Mouse (Mus musculus): Measurements from ENCODE around the gene Ass1. TPM values are rescaled to one million over a fixed set of nuclear protein-coding genes. Genes with fewer than 3 reads are reported as not detected.

Ass1 gene
- 153 and 178 TPM in 2 replicates for polyA plus RNA-seq (2015; fragmentation: Nextera tagmentation; extraction: Ambion mirVana)

DNA sequence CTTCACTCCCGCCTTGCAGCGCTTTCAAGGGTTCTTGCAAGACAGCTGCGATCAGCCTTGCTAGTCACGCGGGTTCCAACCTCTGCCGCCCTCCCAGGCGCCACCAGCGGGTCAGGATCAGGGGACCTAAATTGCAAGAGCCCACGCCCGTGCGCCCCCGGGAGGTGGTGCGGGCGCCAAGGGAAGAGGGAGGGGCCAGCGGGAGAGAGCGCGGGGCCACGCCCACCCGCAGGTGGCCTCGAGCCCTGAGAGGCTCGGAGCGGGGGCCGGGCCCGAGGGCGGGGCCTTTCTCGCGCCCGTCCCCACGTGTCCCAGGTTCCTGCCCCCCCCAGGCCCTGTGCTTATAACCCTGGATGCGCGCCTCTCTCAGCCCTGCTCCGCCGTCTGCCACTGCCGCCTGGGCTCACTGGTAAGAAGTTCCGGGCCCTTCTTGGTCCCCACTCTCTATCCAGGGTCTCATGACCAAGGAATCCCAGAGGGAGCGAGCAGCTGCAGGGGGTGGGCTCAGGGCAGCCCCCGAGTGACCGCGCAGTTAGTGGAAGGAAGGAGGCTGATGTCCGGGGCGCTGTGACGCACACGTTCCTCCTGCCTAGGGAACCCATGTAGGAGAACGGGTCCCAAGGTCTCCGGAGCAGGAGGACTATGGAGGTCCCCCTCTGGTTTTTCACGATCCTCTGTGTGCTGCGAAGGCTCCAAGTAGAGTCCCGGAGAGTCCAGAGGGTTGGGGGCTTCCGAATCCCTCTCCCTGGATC lies at the start of gene Ass1:
Gene Ass1, plus strand, starts transcription at position 277 of the 752 bp plus-strand sequence.
- peaks cover 13% of the 10 kb centered on the region for H3K27me3 ChIP-seq (replicated peaks)
- WGBS = under 1% methylated on average over 49 of the region's 49 CpGs

DNA sequence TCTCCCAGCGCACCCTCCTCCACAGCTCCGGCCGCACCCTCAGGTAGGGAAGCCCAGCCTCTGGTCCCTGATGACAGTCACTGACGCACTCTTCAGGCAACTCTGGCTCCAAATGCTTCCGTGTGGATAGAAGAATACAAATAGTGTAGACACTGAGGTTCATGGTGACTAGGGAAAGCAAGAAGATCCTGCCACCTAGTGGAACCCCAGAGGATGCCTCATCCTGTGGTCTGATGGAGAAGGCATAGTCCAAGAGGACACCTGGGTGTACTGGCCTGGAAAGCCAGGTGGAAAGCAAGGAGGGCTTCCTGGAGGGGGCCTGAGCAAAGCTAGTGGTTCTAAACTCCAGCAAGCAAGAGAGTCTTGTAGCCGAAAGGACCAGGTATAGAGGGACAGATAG lies 49.1 kb upstream of the Ass1 start:
- WGBS = 74% methylated on average over 6 of the region's 6 CpGs
- Histone ChIP-seq H3K36me3 (no peaks in the 10 kb centered on the region), H3K4me3 (replicated peaks) (no peak overlapping the region), H3K4me1 (no peaks in the 10 kb centered on the region), H3K9me3 (no peaks in the 10 kb centered on the region), H3K27me3 (replicated peaks) (no peaks in the 10 kb centered on the region; the same call in 1 of the 2 replicates), H3K27ac (no peak overlapping the region), H3K9ac (no peak overlapping the region), H3K4me2 (no peak overlapping the region)
- ATAC-seq (ENCODE audit: insufficient read depth, low FRiP score, low read depth) = no peak

More for the DNA sequence above, at the start of gene Ass1:
- peak; percentile 88 for ATAC-seq (ENCODE audit: insufficient read depth, low FRiP score, low read depth)
- Histone ChIP-seq H3K36me3 (no peaks in the 10 kb centered on the region), H3K9me3 (no peaks in the 10 kb centered on the region), H3K27ac (peak within 1 kb of the TSS; percentile 59), H3K4me1 (peaks cover 17% of the 10 kb centered on the region), H3K9ac (peak within 1 kb of the TSS; percentile 56), H3K4me3 (replicated peaks) (peak within 1 kb of the TSS; percentile 55), H3K4me2 (peak within 1 kb of the TSS; percentile 95)

DNA sequence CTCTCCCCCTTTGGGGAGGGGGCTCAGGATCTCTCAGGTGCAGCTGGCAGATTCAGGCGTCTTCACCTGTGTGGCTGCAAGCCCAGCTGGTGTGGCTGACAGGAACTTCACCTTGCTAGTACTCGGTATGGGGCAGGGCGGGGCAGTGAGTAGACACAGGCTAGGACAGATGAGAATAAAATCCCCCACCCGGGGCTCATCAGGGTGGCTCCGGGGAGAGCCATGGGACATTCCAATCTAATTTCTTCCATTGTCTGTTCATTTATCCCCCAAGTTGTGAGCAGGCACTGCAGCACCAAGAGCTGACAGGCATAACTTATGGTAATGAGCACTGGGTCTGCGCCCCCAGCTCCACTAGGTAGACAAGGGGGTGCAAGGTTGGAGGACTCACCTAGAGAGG lies 47.4 kb upstream of the Ass1 start:
- Histone ChIP-seq H3K36me3 (no peaks in the 10 kb centered on the region), H3K4me3 (replicated peaks) (no peak overlapping the region), H3K4me1 (no peaks in the 10 kb centered on the region), H3K9ac (no peak overlapping the region), H3K27ac (no peak overlapping the region), H3K9me3 (no peaks in the 10 kb centered on the region), H3K27me3 (replicated peaks) (no peaks in the 10 kb centered on the region; the same call in 1 of the 2 replicates), H3K4me2 (no peak overlapping the region)
- 58% methylated on average over 6 of the region's 6 CpGs for WGBS
- ATAC-seq (ENCODE audit: insufficient read depth, low FRiP score, low read depth) = no peak

DNA sequence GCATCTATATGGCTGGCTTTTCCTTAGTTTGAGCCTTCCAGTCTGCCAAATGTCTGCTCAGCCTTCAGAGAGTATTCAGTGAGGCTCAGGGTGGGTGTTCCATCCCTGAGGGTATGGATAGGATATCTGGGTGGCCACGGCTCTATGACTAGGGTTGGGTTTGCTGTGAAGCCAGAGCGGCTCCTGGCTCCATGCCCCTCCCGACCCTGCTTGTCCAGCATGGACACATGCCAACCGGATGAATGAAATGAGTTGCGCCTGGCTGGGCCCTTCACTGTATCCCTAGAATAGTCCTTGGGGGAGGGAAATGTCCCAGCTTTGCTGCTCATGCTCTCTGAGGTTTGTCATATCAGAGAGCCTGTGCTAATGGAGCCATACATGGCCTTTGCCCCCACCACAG lies 38.5 kb upstream of the Ass1 start:
- Histone ChIP-seq H3K9me3 (no peaks in the 10 kb centered on the region), H3K9ac (no peak overlapping the region), H3K27me3 (replicated peaks) (no peaks in the 10 kb centered on the region), H3K4me2 (no peak overlapping the region), H3K36me3 (no peaks in the 10 kb centered on the region), H3K27ac (no peak overlapping the region), H3K4me1 (no peaks in the 10 kb centered on the region), H3K4me3 (replicated peaks) (no peak overlapping the region)
- WGBS = 70% methylated on average over 5 of the region's 5 CpGs
- no peak for ATAC-seq (ENCODE audit: insufficient read depth, low FRiP score, low read depth)

DNA sequence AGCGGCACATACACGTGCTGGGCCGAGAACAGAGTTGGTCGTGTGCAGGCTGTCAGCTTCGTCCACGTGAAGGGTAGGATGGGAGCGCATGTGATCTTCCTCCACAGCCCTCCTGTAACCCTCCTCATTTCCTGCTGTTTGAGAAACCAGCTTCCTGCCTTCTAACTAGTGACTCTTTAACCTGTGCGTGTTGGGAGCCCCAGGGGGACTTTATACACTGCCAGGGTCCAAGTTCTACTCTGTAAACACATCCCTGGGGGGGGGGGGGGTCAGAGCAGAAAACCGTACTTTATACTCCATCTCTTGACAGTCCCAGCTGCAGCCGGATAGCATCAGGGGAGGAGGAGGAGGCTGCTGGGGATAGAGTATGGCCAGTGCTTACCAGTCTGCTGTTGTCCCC lies 35.3 kb upstream of the Ass1 start:
- no peaks in the 10 kb centered on the region for H3K9me3 ChIP-seq
- ATAC-seq (ENCODE audit: insufficient read depth, low FRiP score, low read depth) = no peak
- WGBS = 47% methylated on average over 10 of the region's 10 CpGs

DNA sequence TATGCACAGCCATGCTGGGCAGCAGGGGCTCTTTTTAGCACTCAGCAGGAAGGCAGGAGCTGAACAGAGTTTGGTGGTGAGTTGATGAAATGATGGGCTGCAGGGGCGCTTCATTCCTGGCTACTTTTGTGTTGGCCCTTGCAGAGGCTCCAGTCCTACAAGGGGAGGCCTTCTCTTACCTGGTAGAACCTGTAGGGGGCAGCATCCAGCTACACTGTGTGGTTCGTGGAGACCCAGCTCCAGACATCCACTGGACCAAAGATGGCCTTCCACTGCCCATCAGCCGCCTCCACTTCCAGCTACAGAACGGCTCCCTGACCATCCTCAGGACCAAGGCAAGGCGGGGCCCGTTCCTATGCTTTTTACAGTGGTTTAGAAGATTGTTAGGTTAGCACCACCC lies 34.4 kb upstream of the Ass1 start:
- no peak overlapping the region for H3K9ac ChIP-seq
- no peak overlapping the region for H3K4me2 ChIP-seq
- no peak overlapping the region for H3K27ac ChIP-seq
- H3K4me3 ChIP-seq (replicated peaks) = no peak overlapping the region
- H3K4me1 ChIP-seq = no peaks in the 10 kb centered on the region
- no peaks in the 10 kb centered on the region for H3K36me3 ChIP-seq
- no peaks in the 10 kb centered on the region for H3K27me3 ChIP-seq (replicated peaks)
- no peak for ATAC-seq (ENCODE audit: insufficient read depth, low FRiP score, low read depth)
- no peaks in the 10 kb centered on the region for H3K9me3 ChIP-seq
- WGBS = 45% methylated on average over 6 of the region's 6 CpGs

More for the DNA sequence above, 35.3 kb upstream of the Ass1 start:
- H3K27me3 ChIP-seq (replicated peaks) = no peaks in the 10 kb centered on the region
- no peak overlapping the region for H3K27ac ChIP-seq
- no peaks in the 10 kb centered on the region for H3K4me1 ChIP-seq
- no peak overlapping the region for H3K9ac ChIP-seq
- H3K4me3 ChIP-seq (replicated peaks) = no peak overlapping the region
- no peaks in the 10 kb centered on the region for H3K36me3 ChIP-seq
- no peak overlapping the region for H3K4me2 ChIP-seq

DNA sequence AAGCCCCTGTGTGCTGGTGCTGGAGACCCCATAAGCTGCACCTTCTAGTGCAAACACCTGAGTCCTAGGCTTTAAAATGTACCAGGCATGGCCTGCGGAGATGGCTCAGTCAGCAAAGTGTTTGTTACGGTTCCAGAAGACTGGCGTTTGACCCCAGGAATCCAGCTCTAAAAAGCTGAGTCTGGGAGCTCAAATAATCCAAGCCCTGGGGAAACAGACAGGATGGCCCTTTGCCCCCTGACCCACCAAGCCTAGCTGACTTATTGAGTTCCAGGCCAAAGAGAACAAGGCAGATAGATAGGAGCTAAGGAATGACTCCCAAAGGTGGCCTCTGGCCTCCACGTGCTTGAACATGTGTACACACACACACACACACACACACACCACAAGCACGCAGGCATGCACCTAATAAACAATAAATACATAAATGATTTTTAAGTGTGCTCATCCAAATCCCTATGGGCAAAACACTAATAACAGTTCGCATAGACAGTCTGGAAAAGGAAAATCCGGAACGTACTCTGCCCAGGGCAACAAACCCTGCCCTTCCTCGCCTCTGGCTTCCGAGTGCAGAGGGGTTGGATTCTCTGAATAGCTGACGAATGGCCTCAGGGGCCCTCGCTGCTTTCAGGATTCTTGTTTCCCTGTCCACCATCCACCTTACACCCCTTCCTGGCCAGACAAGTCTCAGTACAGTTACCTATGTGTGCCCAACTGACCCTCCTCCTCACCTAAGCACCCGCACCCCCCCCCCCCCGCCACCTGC lies 32.3 kb upstream of the Ass1 start:
- Histone ChIP-seq H3K9me3 (no peaks in the 10 kb centered on the region), H3K4me1 (no peaks in the 10 kb centered on the region), H3K9ac (no peak overlapping the region), H3K4me2 (no peak overlapping the region), H3K36me3 (no peaks in the 10 kb centered on the region), H3K4me3 (replicated peaks) (no peak overlapping the region), H3K27ac (no peak overlapping the region), H3K27me3 (replicated peaks) (no peaks in the 10 kb centered on the region)
- ATAC-seq (ENCODE audit: insufficient read depth, low FRiP score, low read depth) = no peak
- WGBS = 62% methylated on average over 14 of the region's 14 CpGs

DNA sequence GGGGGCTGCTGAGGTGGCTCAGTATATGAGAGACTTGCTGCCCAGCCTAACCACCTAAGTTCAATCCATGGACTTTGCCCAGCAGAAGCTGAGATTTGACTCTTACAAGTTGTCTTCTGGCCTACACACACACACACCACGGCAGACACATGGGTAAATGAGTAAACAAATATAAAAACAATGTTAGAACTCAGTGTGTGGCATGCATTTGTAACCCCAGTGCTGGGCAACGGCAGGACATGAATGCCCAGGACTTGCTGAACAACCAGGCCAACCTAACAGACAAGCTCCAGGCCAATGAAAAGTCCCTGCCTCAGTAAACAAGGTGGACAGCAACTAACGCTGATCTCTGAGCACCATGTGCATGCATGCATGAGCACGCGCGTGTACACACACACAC lies 30.4 kb upstream of the Ass1 start:
- H3K4me2 ChIP-seq = no peak overlapping the region
- no peaks in the 10 kb centered on the region for H3K4me1 ChIP-seq
- no peak overlapping the region for H3K27ac ChIP-seq
- ATAC-seq (ENCODE audit: insufficient read depth, low FRiP score, low read depth) = no peak
- no peaks in the 10 kb centered on the region for H3K27me3 ChIP-seq (replicated peaks)
- H3K4me3 ChIP-seq (replicated peaks) = no peak overlapping the region
- 74% methylated on average over 6 of the region's 6 CpGs for WGBS
- no peaks in the 10 kb centered on the region for H3K9me3 ChIP-seq
- H3K36me3 ChIP-seq = no peaks in the 10 kb centered on the region
- no peak overlapping the region for H3K9ac ChIP-seq

DNA sequence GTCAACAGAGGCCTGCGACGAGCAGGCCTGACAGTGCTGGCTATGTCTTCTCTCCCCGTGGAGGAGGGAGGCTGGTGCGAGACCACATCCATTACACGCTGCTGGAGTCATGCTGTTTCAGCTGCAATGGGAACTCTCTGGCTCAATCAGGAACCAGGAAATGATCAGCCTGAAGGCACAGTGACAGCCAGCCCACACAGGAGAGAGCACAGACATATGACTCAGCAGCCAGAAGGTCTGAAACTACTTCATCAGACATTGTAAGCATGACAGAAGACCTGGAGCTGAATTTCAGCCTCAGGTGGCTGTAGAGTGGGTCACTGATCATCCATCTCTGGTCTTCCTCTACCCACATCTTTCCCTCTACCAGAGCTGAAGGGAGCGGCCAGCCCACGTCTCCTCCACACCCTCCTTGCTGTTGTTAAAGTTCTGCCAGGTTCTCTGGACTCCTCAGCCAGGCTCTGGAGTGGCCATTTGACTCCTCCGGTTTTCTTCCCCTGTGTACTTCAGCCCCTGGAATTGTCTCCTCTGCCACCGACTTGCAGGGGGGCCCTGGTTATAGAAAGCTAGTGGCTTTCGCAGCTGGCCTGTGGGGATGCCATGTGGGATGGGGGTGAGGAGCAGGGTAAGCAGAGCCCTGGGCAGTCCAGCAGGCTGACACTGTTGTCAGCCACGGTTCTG lies 27.4 kb upstream of the Ass1 start:
- no peak overlapping the region for H3K4me2 ChIP-seq
- no peaks in the 10 kb centered on the region for H3K4me1 ChIP-seq
- no peaks in the 10 kb centered on the region for H3K27me3 ChIP-seq (replicated peaks)
- no peak overlapping the region for H3K9ac ChIP-seq
- H3K36me3 ChIP-seq = no peaks in the 10 kb centered on the region
- no peaks in the 10 kb centered on the region for H3K9me3 ChIP-seq
- peak; percentile 70 for ATAC-seq (ENCODE audit: insufficient read depth, low FRiP score, low read depth)
- H3K4me3 ChIP-seq (replicated peaks) = no peak overlapping the region
- no peak overlapping the region for H3K27ac ChIP-seq
- 63% methylated on average over 11 of the region's 11 CpGs for WGBS

DNA sequence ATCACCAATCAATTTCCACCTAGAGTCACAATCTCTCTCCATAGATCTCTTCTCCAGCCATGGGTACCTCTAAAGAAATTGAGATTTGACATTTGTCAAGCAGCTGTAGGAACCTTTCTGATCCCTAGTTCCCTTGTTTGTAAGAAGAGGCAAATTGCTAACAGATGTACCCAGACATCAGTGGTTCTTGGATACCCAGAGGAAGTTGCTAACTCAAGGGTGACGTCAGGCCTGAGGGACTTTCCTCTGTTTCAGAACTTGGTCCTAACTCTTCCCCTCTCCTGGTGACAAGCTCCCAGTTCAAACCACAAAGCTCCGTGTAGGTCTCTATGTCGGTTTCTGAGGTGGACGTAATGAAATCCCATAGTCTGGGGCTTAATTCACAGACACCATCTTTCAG lies 24.0 kb upstream of the Ass1 start:
- H3K27me3 ChIP-seq (replicated peaks) = no peaks in the 10 kb centered on the region
- ATAC-seq (ENCODE audit: insufficient read depth, low FRiP score, low read depth) = no peak
- 81% methylated on average over 4 of the region's 4 CpGs for WGBS
- no peaks in the 10 kb centered on the region for H3K9me3 ChIP-seq
- no peak overlapping the region for H3K27ac ChIP-seq
- no peaks in the 10 kb centered on the region for H3K36me3 ChIP-seq
- peaks cover 24% of the 10 kb centered on the region for H3K4me1 ChIP-seq
- no peak overlapping the region for H3K4me2 ChIP-seq
- no peak overlapping the region for H3K9ac ChIP-seq
- H3K4me3 ChIP-seq (replicated peaks) = no peak overlapping the region

DNA sequence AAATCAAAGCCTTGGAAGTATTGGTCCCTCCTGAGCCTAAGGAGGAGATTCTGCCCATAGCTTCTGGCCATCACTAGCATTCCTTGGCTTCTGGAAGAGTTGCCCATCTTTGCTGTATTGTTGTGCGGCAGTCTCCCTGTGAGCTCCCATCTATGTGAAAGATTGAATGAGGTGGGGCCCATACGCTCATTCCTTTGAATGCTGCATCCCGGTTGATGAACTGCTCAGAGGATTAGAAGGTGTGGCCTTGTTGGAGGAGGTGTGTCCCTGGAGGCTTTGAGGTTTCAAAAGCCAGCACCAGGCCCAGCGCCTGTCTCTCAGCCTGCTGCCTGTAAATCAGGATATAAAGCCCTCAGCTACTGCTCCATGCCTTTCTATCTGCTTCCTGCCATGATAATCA lies 23.6 kb upstream of the Ass1 start:
- 56% methylated on average over 4 of the region's 4 CpGs for WGBS
- no peak for ATAC-seq (ENCODE audit: insufficient read depth, low FRiP score, low read depth)
- Histone ChIP-seq H3K27ac (no peak overlapping the region), H3K9ac (no peak overlapping the region), H3K4me1 (peaks cover 26% of the 10 kb centered on the region), H3K4me2 (no peak overlapping the region), H3K9me3 (no peaks in the 10 kb centered on the region), H3K36me3 (no peaks in the 10 kb centered on the region), H3K27me3 (replicated peaks) (no peaks in the 10 kb centered on the region), H3K4me3 (replicated peaks) (no peak overlapping the region)

DNA sequence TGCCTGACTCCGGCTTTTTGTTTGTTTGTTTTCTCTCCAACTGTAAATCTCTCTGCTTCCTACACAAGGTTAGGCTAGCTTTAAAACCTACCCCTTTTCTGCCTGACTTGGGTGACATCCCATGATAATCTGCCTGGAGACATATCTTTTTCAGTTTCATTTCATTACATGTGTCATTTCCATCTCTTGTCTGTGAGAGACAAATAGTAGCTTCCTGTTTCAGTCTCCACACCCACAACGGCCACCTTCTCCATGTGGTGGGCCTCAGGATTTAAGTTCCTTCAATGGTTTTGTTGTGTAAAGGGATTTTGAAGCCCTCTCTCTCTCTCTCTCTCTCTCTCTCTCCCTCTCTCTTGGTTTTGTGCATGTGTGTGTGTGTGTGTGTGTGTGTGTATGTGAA lies 22.5 kb upstream of the Ass1 start:
- Histone ChIP-seq H3K27ac (no peak overlapping the region), H3K4me2 (no peak overlapping the region)
- 65% methylated on average over 2 of the region's 2 CpGs for WGBS

More for the DNA sequence above, 22.5 kb upstream of the Ass1 start:
- H3K9me3 ChIP-seq = no peaks in the 10 kb centered on the region
- H3K36me3 ChIP-seq = no peaks in the 10 kb centered on the region
- H3K9ac ChIP-seq = no peak overlapping the region
- H3K27me3 ChIP-seq (replicated peaks) = no peaks in the 10 kb centered on the region
- peaks cover 35% of the 10 kb centered on the region for H3K4me1 ChIP-seq
- H3K4me3 ChIP-seq (replicated peaks) = no peak overlapping the region
- no peak for ATAC-seq (ENCODE audit: insufficient read depth, low FRiP score, low read depth)
